Mouse (Mus musculus): ENCODE data around the gene Kcnh2. TPM values are rescaled to one million over a fixed set of nuclear protein-coding genes. Genes with fewer than 3 reads are reported as not detected.

The Kcnh2 gene
- polyA plus RNA-seq, 2 experiments = 3.8 to 16.2 TPM

DNA sequence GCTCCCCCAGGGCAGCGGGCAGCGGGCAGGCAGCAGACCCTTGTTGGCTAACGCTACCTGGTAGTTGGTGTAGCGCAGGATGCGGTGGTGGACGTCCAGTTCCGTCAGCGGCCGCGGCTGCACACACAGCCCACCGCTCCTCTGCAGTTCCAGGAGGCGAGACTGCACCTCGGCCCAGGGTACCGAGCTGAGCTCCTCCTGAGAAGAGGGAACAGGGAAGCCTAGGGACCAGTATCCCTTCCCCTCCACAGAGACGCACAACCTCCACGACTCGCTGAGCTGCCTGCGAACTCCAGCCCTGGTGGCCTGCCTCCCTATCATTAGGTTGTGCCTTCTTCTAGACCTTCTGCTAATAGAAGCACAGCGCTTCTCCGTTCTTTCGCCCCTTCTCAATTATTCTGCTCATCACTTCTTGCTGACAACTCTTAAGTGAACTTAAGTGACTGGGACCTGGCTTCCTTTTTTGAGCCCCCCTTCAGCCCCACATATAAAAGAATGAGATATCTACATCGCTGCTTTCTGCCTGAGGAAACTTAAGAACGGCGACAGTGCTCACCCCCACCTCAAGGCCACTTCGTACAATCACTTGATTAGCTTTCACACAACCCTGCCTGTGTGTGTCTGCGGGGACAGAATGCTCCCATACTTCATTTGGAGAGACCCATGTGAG lies 37.0 kb upstream of the Kcnh2 start:
- Histone ChIP-seq H3K9me3 (ENCODE audit: control insufficient read depth, low read length) (no peaks in the 10 kb centered on the region), H3K27ac (replicated peaks; ENCODE audit: low read depth, low read length) (no peak overlapping the region), H3K36me3 (ENCODE audit: control insufficient read depth, insufficient read depth, low read length) (no peaks in the 10 kb centered on the region), H3K4me2 (replicated peaks; ENCODE audit: low read depth, low read length, severe bottlenecking) (peak overlapping the region; percentile 99), H3K4me3 (replicated peaks; ENCODE audit: low read length) (peak overlapping the region; percentile 50), H3K9ac (ENCODE audit: low read depth, low read length, severe bottlenecking) (peak overlapping the region; percentile 62), H3K4me1 (ENCODE audit: control insufficient read depth, insufficient read depth, low read length) (peaks cover 11% of the 10 kb centered on the region), H3K27me3 (ENCODE audit: control insufficient read depth, insufficient read depth, low read length) (0 out of 2 replicates have a peak, but pooled peaks cover 16% of the 10 kb centered on the region)
- 21% methylated on average over 26 of the region's 26 CpGs for WGBS
- ATAC-seq (ENCODE audit: low FRiP score, low read depth) (no peak), DNase-seq (ENCODE audit: low spot score) (no peak)
- TF ChIP-seq POLR2A (IDR thresholded peaks at IDR 0.05; ENCODE audit: borderline replicate concordance, extremely low read depth, insufficient read depth, insufficient read length) = no peak

DNA sequence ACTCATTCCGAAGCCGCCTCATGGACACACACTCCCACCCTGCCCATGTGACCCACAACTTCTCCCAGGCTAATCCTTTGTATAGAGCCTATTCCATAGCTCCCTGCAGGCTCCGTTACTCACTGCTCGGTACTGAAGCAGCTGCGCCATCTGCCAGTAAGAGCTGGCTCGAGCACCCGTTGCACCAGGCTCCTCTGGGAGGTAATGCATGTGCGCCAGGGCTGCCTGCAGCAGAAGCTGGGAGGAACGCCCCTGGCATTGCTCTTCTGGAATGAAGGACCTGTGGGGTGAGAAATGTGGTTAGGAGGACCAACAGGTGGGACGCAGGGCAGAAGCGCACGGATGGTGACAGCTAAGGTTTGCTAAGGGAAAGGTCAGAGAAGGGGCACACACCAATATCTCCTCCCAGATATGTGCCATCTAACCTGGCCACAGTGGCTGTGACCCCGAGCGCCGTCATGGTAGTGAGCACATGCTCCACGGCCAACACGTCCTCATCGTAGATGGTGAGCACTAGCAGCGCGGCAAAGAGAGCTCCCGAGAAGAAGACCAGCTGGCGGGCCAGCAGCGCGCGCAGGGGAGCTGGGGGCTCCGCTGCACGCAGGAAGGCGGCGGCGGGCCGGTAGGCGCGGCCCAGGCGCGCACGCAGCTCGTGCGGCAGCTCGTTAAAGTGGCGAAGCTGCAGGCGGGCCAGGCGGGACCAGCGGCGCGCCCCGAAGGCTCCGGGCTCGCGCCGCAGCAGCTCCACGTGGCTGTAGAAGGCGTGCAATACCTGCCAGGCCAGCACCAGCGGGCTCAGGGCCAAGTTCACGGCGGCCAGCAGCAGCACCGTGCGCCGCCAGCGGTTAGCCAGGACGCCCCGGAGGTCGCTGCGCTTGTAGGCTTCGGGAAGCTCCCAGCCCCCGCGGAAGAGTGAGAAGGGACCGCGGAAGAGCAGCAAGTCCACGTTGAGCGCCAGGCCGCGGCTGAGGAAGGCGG lies 36.1 kb upstream of the Kcnh2 start:
- ATAC-seq (ENCODE audit: low FRiP score, low read depth) = peak; percentile 28
- Histone ChIP-seq H3K36me3 (ENCODE audit: control insufficient read depth, insufficient read depth, low read length) (no peaks in the 10 kb centered on the region), H3K4me2 (replicated peaks; ENCODE audit: low read depth, low read length, severe bottlenecking) (peak overlapping the region; percentile 99), H3K27ac (replicated peaks; ENCODE audit: low read depth, low read length) (no peak overlapping the region), H3K9me3 (ENCODE audit: control insufficient read depth, low read length) (no peaks in the 10 kb centered on the region), H3K9ac (ENCODE audit: low read depth, low read length, severe bottlenecking) (peak overlapping the region; percentile 62), H3K27me3 (ENCODE audit: control insufficient read depth, insufficient read depth, low read length) (0 out of 2 replicates have a peak, but pooled peaks cover 16% of the 10 kb centered on the region), H3K4me3 (replicated peaks; ENCODE audit: low read length) (peak overlapping the region; percentile 50), H3K4me1 (ENCODE audit: control insufficient read depth, insufficient read depth, low read length) (peaks cover 11% of the 10 kb centered on the region)
- peak; percentile 58 for DNase-seq (ENCODE audit: low spot score)
- no peak for TF ChIP-seq POLR2A (IDR thresholded peaks at IDR 0.05; ENCODE audit: borderline replicate concordance, extremely low read depth, insufficient read depth, insufficient read length)
- WGBS = under 1% methylated on average over 52 of the region's 73 CpGs

DNA sequence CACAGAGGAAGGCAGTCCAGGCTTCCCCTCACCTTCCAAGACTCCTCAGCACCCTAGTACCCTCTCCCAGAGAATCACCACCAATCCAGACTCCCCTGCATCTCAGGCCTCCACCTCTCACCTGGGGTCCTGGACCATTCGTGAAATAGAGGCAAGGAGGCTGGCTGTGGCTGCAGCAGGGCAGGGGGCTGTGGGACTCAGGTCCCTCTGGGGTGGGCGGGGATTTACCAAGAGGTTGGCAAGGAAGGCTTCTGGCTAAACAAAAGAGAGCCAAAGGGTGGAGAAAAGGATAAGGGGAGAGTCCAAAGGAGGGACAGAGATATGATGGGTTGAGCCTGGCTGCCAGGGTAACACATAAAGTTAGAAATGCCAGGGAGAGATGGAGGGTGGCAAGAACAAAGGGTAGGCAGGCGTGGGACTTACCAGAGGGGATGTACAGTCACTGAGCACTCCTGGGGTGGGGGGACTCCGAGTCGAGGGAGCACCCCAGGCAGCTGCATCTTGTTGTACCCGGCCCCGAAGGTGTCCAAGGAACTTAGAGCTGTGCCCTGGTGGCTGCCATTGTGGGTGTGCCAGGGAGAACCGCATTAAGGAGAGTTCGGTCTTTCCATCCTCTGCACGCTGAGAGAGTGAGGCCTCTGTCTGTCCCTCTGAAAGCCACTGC lies 34.6 kb upstream of the Kcnh2 start:
- no peak for TF ChIP-seq POLR2A (IDR thresholded peaks at IDR 0.05; ENCODE audit: borderline replicate concordance, extremely low read depth, insufficient read depth, insufficient read length)
- peaks cover 11% of the 10 kb centered on the region for H3K4me1 ChIP-seq (ENCODE audit: control insufficient read depth, insufficient read depth, low read length)
- ATAC-seq (ENCODE audit: low FRiP score, low read depth) = no peak
- H3K4me2 ChIP-seq (replicated peaks; ENCODE audit: low read depth, low read length, severe bottlenecking) = no peak overlapping the region
- no peaks in the 10 kb centered on the region for H3K9me3 ChIP-seq (ENCODE audit: control insufficient read depth, low read length)
- 0 out of 2 replicates have a peak, but pooled peaks cover 16% of the 10 kb centered on the region for H3K27me3 ChIP-seq (ENCODE audit: control insufficient read depth, insufficient read depth, low read length)
- no peak for DNase-seq (ENCODE audit: low spot score)
- H3K9ac ChIP-seq (ENCODE audit: low read depth, low read length, severe bottlenecking) = no peak overlapping the region
- H3K4me3 ChIP-seq (replicated peaks; ENCODE audit: low read length) = no peak overlapping the region
- WGBS = 84% methylated on average over 10 of the region's 10 CpGs
- H3K27ac ChIP-seq (replicated peaks; ENCODE audit: low read depth, low read length) = no peak overlapping the region
- no peaks in the 10 kb centered on the region for H3K36me3 ChIP-seq (ENCODE audit: control insufficient read depth, insufficient read depth, low read length)

DNA sequence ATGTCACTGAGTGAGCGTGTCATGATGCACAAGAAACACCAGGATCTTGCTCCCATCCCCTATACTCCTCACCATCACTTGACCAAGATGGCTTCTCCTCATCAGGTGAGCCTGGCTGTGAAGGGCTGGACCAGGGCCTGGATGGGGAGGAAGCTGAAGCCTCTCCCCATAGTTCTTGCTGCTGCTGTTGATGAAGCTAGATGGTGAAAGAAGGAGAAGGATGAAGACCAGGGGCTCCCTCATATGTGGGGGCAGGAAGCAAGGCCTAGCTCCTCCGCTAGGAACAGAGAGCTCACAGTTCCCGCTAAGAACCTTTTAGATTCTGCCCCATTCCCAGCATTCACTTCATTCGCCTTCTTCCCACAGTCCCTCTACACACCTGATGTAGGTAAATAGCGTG lies 34.0 kb upstream of the Kcnh2 start:
- 91% methylated on average over 5 of the region's 5 CpGs for WGBS
- Histone ChIP-seq H3K36me3 (ENCODE audit: control insufficient read depth, insufficient read depth, low read length) (no peaks in the 10 kb centered on the region), H3K27ac (replicated peaks; ENCODE audit: low read depth, low read length) (no peak overlapping the region), H3K9me3 (ENCODE audit: control insufficient read depth, low read length) (no peaks in the 10 kb centered on the region), H3K9ac (ENCODE audit: low read depth, low read length, severe bottlenecking) (no peak overlapping the region), H3K27me3 (ENCODE audit: control insufficient read depth, insufficient read depth, low read length) (0 out of 2 replicates have a peak, but pooled peaks cover 16% of the 10 kb centered on the region), H3K4me3 (replicated peaks; ENCODE audit: low read length) (no peak overlapping the region), H3K4me2 (replicated peaks; ENCODE audit: low read depth, low read length, severe bottlenecking) (no peak overlapping the region), H3K4me1 (ENCODE audit: control insufficient read depth, insufficient read depth, low read length) (peaks cover 11% of the 10 kb centered on the region)
- DNase-seq (ENCODE audit: low spot score) (no peak), ATAC-seq (ENCODE audit: low FRiP score, low read depth) (no peak)
- TF ChIP-seq POLR2A (IDR thresholded peaks at IDR 0.05; ENCODE audit: borderline replicate concordance, extremely low read depth, insufficient read depth, insufficient read length) = no peak

DNA sequence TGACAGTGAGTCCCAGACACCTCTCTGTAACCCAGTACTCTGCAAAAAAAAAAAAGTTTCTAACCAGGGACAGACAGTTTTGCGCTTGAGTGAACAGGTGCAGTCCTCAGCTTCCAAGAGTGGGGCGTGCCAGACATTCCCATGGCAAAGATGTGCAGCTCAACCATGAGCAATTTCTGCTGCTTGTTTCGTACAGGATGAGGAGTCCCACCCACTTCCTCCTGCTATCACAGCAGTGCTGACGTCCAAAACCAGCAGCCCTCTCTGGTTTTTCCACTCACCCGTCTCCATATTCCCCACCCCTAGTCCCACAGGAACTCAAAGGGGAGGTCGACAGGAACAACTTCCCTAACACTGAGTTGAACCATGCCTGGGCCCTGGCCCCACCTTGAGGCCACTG lies 33.0 kb upstream of the Kcnh2 start:
- DNase-seq (ENCODE audit: low spot score) (no peak), ATAC-seq (ENCODE audit: low FRiP score, low read depth) (no peak)
- WGBS = 63% methylated on average over 6 of the region's 6 CpGs
- TF ChIP-seq POLR2A (IDR thresholded peaks at IDR 0.05; ENCODE audit: borderline replicate concordance, extremely low read depth, insufficient read depth, insufficient read length) = no peak
- H3K27me3 ChIP-seq (ENCODE audit: control insufficient read depth, insufficient read depth, low read length) = 0 out of 2 replicates have a peak, but pooled peaks cover 16% of the 10 kb centered on the region
- H3K4me2 ChIP-seq (replicated peaks; ENCODE audit: low read depth, low read length, severe bottlenecking) = no peak overlapping the region
- H3K9me3 ChIP-seq (ENCODE audit: control insufficient read depth, low read length) = no peaks in the 10 kb centered on the region
- no peak overlapping the region for H3K27ac ChIP-seq (replicated peaks; ENCODE audit: low read depth, low read length)
- no peak overlapping the region for H3K4me3 ChIP-seq (replicated peaks; ENCODE audit: low read length)
- H3K36me3 ChIP-seq (ENCODE audit: control insufficient read depth, insufficient read depth, low read length) = no peaks in the 10 kb centered on the region
- no peak overlapping the region for H3K9ac ChIP-seq (ENCODE audit: low read depth, low read length, severe bottlenecking)
- peaks cover 11% of the 10 kb centered on the region for H3K4me1 ChIP-seq (ENCODE audit: control insufficient read depth, insufficient read depth, low read length)
